Mouse (Mus musculus): ENCODE measurements around the gene Scfd2.

The Scfd2 gene

GRCm38 (mm10) chr5:74365408-74365807 is 166.2 kb downstream of the Scfd2 start:
- DNase-seq (ENCODE audit: low spot score in 2 of 2) = no peak

GRCm38 (mm10) chr5:74363296-74363695 is 168.3 kb downstream of the Scfd2 start:
- no peak for DNase-seq (ENCODE audit: low spot score in 2 of 2)

DNA sequence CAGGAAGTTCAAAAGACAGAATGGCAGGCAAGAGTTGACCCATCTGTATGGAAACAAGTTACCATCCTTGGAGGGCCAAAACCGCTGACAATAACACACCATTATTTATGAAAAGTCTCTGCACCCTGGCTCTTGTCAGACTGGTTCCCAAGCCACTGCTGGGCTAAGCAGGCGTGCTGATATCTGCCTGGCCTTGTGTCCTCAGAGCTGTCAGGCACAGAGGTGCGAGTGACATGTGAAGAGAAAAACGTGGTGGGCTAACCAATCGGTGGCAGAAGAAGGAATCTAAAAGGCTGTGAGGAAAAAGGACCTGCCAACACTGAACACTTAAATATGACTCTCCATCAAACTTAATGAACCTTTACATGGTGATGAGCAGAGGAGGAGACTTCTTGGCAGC is 170.0 kb downstream of the Scfd2 start:
- no peak for DNase-seq (ENCODE audit: low spot score in 2 of 2)

- no peak for DNase-seq (ENCODE audit: low spot score in 2 of 2)
Observed at GRCm38 (mm10) chr5:74358033-74358432, 173.5 kb downstream of the Scfd2 start.

- no peak for DNase-seq (ENCODE audit: low spot score in 2 of 2)
Observed at GRCm38 (mm10) chr5:74355416-74356177, 176.0 kb downstream of the Scfd2 start.

DNA sequence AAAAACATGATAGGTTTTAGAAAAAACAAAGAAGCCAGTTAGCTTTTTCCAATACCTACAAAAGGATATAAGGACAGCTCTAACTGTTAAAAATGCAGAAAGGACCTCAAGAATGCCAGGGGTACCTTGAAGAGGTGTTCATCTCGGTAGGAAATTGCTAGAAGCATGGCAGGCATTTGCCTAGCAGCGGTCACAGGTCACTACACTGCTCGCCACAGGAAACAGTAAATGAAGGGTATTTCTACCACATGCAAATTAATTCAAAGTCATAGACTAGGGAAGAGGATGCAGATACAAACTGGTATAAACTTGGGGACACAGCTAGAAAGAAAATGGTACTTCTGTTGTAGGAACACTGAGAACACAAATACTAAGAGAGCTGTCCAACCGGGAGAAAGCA is 180.7 kb downstream of the Scfd2 start:
- DNase-seq (ENCODE audit: low spot score in 2 of 2) = no peak

DNA sequence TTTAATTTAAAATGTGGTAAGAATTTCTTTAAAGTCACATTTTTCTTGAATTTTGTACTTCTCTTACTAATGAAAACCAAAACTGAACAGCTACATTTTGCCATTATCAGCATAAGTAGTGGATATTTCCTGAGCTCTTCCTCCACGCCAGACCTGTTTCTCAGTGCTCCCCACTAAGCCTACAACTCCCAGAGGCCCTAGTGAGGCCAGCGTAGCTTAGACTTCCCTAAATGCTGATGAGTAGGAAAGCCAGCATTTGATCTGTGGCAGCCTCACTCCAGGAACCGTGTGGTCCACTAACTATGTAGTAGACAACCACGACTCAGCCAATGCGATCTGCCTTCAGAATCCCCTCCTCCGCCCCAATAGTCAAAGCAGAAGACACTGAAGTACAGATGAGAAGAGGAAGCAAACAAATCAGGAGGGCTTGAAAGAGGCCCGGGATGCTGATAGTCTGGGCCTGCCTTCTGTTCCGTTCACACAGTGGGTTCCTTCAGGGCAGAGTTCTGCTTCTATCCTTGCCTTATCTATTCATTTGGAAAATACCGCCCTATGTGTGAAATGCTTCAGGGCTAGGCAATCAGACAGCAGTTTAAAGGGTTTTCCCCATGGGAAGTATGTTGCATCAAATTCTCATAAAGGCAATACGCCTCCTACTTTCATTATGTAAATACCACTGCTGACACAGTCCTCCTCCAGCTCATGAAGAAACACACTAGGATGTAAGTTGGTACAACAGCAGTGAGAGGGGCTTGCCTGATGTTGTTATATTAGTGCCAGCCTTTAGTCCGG is 183.3 kb downstream of the Scfd2 start:
- peak; percentile 20 for DNase-seq (ENCODE audit: low spot score in 2 of 2)

- DNase-seq (ENCODE audit: low spot score in 2 of 2) = no peak
Observed at GRCm38 (mm10) chr5:74343045-74343444, 188.5 kb downstream of the Scfd2 start.

- DNase-seq (ENCODE audit: low spot score in 2 of 2) = peak; percentile 36 to 45
Observed at GRCm38 (mm10) chr5:74342557-74342956, 189.0 kb downstream of the Scfd2 start.

- DNase-seq (ENCODE audit: low spot score in 2 of 2) = no peak
Observed at GRCm38 (mm10) chr5:74337491-74337890, 194.1 kb downstream of the Scfd2 start.

DNA sequence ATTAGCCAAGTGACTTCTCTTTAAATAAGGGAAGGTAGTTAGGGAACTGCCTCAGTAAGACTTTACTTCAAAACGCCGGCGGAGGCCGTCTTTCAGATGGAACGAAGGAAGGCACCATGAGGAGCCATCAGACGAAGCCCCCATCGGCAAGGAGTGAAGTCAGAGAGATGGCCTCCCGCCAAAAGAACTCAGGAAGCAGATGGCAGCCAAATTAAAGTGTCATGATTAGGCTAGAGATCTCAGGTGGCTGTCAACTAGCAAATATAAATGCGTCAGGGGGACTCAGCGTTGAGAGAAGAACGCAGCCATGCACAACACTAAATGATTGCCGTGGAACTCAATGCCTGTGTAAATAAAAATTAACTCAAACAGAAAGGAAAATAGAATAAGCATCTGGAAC is 194.8 kb downstream of the Scfd2 start:
- DNase-seq (ENCODE audit: low spot score in 2 of 2) = no peak

DNA sequence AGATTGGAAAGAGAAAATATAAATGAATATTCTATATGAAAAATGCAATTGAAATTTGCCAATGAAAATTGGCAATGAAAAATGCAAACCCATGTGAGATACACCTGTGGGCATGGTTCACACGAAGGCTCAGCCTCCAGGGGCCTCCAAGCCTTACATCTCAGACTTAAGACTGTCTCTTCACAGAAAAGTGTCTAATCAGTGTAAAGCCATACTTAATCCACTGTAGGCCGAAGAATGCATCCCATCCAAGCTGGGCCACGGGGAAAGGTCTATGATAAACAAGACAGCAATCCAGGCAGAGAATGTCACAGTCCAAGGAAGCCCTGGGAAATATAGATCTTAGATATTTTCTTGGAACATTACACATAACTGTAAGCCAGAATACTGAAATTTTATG is 198.3 kb downstream of the Scfd2 start:
- DNase-seq (ENCODE audit: low spot score in 2 of 2) = no peak

GRCm38 (mm10) chr5:74326228-74326627 is 205.3 kb downstream of the Scfd2 start:
- DNase-seq (ENCODE audit: low spot score in 2 of 2) = no peak

- DNase-seq (ENCODE audit: low spot score in 2 of 2) = no peak
Observed at GRCm38 (mm10) chr5:74321010-74321746, 210.4 kb downstream of the Scfd2 start.

DNA sequence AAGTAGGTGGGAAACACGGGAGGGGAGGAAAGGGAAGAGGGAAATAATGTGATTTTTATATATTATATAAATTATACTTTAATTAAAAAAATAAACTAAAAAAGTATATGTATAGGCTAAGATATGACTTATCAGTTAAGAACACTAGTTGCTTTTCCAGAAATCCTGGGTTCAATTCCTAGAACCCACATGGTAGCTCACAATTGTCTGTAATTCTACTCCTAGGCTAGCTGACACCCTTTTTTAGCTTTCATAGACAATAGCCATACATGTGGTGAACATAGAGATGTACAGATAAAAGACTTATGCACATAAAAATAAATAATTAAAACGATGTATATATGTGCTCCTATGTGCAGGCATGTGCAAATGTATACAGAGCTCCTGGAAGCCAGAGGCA is 212.0 kb downstream of the Scfd2 start:
- DNase-seq (ENCODE audit: low spot score in 2 of 2) = no peak

GRCm38 (mm10) chr5:74317174-74317573 is 214.4 kb downstream of the Scfd2 start:
- DNase-seq (ENCODE audit: low spot score in 2 of 2) = no peak

DNA sequence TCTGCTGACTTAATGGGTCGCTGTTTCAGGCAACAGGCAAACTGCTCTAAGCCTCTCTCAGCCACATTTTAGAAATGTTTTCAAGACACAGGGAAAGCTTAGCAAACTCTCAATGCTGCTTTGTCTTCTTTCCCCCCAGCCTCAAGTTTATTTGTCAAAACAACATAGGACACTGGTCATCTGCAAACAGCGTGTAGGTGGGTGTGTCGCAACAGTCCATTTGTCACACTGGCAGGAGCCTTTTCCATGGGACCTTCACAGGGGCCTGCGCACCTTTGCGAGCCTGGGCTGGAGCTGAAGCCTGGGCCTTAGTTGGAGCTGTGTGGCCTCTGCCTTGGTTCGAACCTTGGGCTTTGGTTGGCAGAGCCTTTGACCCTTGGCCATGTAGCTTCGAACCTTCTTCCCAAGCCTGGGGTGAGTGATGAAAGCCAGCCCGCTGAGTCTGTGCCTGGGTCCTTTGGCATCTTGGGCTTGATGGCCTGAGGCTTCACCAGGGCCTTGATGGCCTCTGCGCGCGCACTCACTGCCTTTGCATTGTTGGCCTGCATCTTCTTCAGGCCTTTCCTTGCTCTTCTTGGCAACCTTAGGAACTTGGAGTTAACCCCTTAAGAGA is 215.1 kb downstream of the Scfd2 start:
- no peak for DNase-seq (ENCODE audit: low spot score in 2 of 2)

DNA sequence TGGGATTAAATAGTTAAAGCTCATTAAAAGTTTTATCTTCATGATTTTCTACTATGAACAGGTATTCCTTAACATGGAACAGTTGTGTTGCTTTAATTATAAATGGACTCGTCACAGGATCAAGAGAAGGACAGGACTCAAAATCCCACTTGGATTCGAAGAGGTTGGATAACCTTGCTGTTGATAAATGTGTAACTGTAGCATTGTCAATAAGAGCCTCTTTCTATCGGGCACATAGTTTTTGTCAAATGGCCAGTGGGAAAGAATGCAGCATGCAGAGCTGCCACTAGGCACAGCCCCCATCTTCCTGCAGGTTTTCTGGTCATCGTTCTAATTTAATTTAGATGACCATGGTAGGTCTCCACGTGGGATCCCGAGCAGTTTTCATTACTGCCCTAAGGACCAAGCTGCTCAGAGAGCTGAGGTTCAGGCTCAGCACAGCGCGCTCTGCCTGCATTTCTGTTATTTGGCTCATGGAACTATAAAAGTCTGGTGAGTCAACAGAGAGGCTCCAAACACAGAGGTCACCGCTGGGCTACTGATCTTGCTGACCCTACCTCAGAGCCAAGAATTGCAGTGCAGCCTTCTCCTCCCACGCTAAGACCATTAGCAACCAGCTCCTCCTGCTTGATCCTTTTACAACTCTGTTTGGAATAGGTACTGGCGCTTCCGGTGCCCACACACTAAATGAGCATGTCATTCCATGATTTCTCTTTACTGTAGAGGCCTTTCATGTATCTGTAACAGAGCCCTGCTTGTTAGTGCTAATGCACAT is 215.9 kb downstream of the Scfd2 start:
- DNase-seq (ENCODE audit: low spot score in 2 of 2) = no peak

DNA sequence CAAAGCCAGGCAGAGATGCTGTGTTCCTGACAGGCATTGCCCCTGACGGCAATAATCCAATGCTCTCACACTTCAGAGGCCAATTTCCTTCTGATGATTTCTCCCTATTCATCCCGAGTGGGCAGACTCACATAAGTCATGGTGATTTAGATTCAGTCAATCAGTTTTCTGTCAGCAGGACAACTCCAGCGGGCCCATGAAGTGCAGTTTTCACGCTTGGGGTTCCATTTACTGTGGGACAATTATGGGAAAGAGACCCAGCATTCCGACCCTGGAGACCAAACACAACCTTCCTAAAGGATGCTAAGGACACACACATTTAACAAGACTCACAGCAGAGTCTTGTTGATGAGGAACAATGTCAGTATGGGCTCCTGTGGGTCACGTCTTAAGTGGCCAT is 217.1 kb downstream of the Scfd2 start:
- no peak for DNase-seq (ENCODE audit: low spot score in 2 of 2)

GRCm38 (mm10) chr5:74313542-74313941 is 218.0 kb downstream of the Scfd2 start:
- no peak for DNase-seq (ENCODE audit: low spot score in 2 of 2)

GRCm38 (mm10) chr5:74311865-74312264 is 219.7 kb downstream of the Scfd2 start:
- no peak for DNase-seq (ENCODE audit: low spot score in 2 of 2)
